Mouse (Mus musculus): ENCODE results near the gene 4931429L15Rik. TPM values are rescaled to one million over a fixed set of nuclear protein-coding genes. Genes with fewer than 3 reads are reported as not detected.

4931429L15Rik gene
- polyA plus RNA-seq, 1 experiment from 2014 or later: 0.11 TPM

GRCm38 (mm10) chr9:46316388-46316787 lies 3.4 kb downstream of the 4931429L15Rik start:
- Histone ChIP-seq H3K4me1 (ENCODE audit: control insufficient read depth, insufficient read depth, low read length) (no peaks in the 10 kb centered on the region), H3K9ac (ENCODE audit: low read depth, low read length) (no peak overlapping the region), H3K36me3 (ENCODE audit: control insufficient read depth, insufficient read depth, low read length) (no peaks in the 10 kb centered on the region), H3K9me3 (ENCODE audit: control insufficient read depth, low read length) (no peaks in the 10 kb centered on the region), H3K27me3 (replicated peaks; ENCODE audit: control insufficient read depth, insufficient read depth, low read length) (no peaks in the 10 kb centered on the region), H3K4me2 (ENCODE audit: low read depth, low read length) (no peak overlapping the region), H3K4me3 (ENCODE audit: low read length) (no peak overlapping the region), H3K27ac (ENCODE audit: low read length) (no peak overlapping the region)
- WGBS: 32% methylated on average over 5 of the region's 5 CpGs
- no peak for ATAC-seq

DNA sequence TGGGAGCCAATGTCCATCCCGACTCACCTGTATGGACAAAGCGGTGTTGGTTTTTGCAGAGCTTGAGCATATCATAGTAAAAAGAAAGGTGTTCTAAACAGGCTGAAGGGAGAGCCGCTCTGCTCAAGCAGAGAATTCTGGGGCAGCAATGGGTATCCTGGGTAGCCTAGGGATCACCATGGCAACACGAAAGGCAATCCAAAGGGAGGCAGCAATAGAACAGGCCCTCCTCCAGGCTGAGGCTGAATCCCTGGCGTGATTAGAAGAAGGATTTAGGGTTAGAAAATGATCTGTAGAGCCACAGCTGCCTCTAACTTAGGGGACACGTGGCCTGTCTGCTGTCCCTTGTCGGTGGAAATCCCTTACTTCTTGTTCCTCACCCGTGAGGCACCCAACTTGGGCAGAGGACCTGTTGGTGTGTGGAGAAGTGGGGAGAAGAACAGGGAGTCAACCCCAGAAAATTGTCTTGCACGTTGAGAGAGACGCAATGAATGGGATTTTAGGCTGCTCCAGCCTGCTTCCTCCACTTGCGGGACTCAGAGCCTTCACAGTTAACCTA lies 3.9 kb downstream of the 4931429L15Rik start:
- Histone ChIP-seq H3K9ac (ENCODE audit: low read depth, low read length) (no peak overlapping the region), H3K4me1 (ENCODE audit: control insufficient read depth, insufficient read depth, low read length) (no peaks in the 10 kb centered on the region), H3K9me3 (ENCODE audit: control insufficient read depth, low read length) (no peaks in the 10 kb centered on the region), H3K4me3 (ENCODE audit: low read length) (no peak overlapping the region), H3K27me3 (replicated peaks; ENCODE audit: control insufficient read depth, insufficient read depth, low read length) (no peaks in the 10 kb centered on the region), H3K27ac (ENCODE audit: low read length) (no peak overlapping the region), H3K4me2 (ENCODE audit: low read depth, low read length) (no peak overlapping the region), H3K36me3 (ENCODE audit: control insufficient read depth, insufficient read depth, low read length) (no peaks in the 10 kb centered on the region)
- no peak for ATAC-seq
- WGBS: 56% methylated on average over 11 of the region's 11 CpGs

- no peaks in the 10 kb centered on the region for H3K9me3 ChIP-seq (ENCODE audit: control insufficient read depth, low read length)
- no peaks in the 10 kb centered on the region for H3K36me3 ChIP-seq (ENCODE audit: control insufficient read depth, insufficient read depth, low read length)
- no peak overlapping the region for H3K4me2 ChIP-seq (ENCODE audit: low read depth, low read length)
- no peak overlapping the region for H3K27ac ChIP-seq (ENCODE audit: low read length)
- 51% methylated on average over 2 of the region's 2 CpGs for WGBS
- no peaks in the 10 kb centered on the region for H3K27me3 ChIP-seq (replicated peaks; ENCODE audit: control insufficient read depth, insufficient read depth, low read length)
- ATAC-seq: no peak
- H3K9ac ChIP-seq (ENCODE audit: low read depth, low read length): no peak overlapping the region
- H3K4me1 ChIP-seq (ENCODE audit: control insufficient read depth, insufficient read depth, low read length): no peaks in the 10 kb centered on the region
- H3K4me3 ChIP-seq (ENCODE audit: low read length): no peak overlapping the region
Measured at GRCm38 (mm10) chr9:46314921-46315320, 4.9 kb downstream of the 4931429L15Rik start.

DNA sequence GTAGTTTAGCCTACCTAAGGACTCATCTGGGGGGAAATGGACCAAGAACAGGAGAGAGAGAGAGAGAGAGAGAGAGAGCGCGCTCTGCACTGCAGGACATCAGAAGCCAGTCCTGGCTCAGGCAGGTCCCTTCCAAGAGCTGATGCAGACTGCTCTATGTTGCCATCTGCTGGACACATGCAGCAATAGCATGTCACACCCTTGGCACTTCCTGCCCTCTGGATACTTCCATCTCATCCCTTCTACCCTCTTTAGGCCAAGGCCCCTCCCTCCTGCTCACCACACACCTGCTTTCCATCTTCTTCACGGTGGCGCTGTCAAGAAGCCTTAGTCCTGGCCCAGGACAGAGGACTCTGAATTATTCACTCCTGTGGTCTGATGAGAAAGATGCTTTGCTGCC lies 5.3 kb downstream of the 4931429L15Rik start:
- Histone ChIP-seq H3K4me1 (ENCODE audit: control insufficient read depth, insufficient read depth, low read length) (no peaks in the 10 kb centered on the region), H3K9me3 (ENCODE audit: control insufficient read depth, low read length) (no peaks in the 10 kb centered on the region), H3K4me2 (ENCODE audit: low read depth, low read length) (no peak overlapping the region), H3K27me3 (replicated peaks; ENCODE audit: control insufficient read depth, insufficient read depth, low read length) (no peaks in the 10 kb centered on the region), H3K4me3 (ENCODE audit: low read length) (no peak overlapping the region), H3K36me3 (ENCODE audit: control insufficient read depth, insufficient read depth, low read length) (no peaks in the 10 kb centered on the region), H3K9ac (ENCODE audit: low read depth, low read length) (no peak overlapping the region), H3K27ac (ENCODE audit: low read length) (no peak overlapping the region)
- 3% methylated on average over 4 of the region's 4 CpGs for WGBS
- ATAC-seq: peak; percentile 40; the same call in 1 of the 2 replicates

GRCm38 (mm10) chr9:46309121-46309520 lies 10.7 kb downstream of the 4931429L15Rik start:
- Histone ChIP-seq H3K4me3 (ENCODE audit: low read length) (no peak overlapping the region), H3K27ac (ENCODE audit: low read length) (no peak overlapping the region), H3K9ac (ENCODE audit: low read depth, low read length) (no peak overlapping the region), H3K4me2 (ENCODE audit: low read depth, low read length) (no peak overlapping the region), H3K36me3 (ENCODE audit: control insufficient read depth, insufficient read depth, low read length) (no peaks in the 10 kb centered on the region), H3K4me1 (ENCODE audit: control insufficient read depth, insufficient read depth, low read length) (no peaks in the 10 kb centered on the region), H3K27me3 (replicated peaks; ENCODE audit: control insufficient read depth, insufficient read depth, low read length) (no peaks in the 10 kb centered on the region), H3K9me3 (ENCODE audit: control insufficient read depth, low read length) (no peaks in the 10 kb centered on the region)
- WGBS: 10% methylated on average over 7 of the region's 7 CpGs
- ATAC-seq: no peak

DNA sequence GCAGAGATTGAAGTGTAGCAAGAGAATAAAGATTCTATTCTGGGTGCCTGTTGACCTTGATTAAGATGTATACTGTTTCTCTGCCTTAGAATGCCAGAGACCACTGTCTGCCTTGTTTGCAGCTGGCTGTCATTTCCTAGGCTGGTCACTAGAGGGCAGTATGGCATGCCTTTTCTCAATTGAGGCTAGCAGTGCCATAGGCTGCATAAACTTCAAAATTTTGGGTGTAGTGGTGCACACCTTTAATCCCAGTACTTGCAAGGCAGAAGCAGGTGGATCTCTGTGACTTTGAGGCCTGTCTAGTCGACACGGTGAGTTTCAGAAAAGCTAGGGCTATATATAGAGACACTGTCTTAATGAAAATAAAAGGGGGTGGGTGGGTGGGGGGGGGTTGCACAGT lies 17.6 kb downstream of the 4931429L15Rik start:
- Histone ChIP-seq H3K27ac (ENCODE audit: low read length) (no peak overlapping the region), H3K27me3 (replicated peaks; ENCODE audit: control insufficient read depth, insufficient read depth, low read length) (no peaks in the 10 kb centered on the region), H3K9ac (ENCODE audit: low read depth, low read length) (no peak overlapping the region), H3K4me3 (ENCODE audit: low read length) (no peak overlapping the region), H3K36me3 (ENCODE audit: control insufficient read depth, insufficient read depth, low read length) (peaks cover 5% of the 10 kb centered on the region; the same call in 1 of the 2 replicates), H3K4me2 (ENCODE audit: low read depth, low read length) (no peak overlapping the region), H3K4me1 (ENCODE audit: control insufficient read depth, insufficient read depth, low read length) (no peaks in the 10 kb centered on the region), H3K9me3 (ENCODE audit: control insufficient read depth, low read length) (no peaks in the 10 kb centered on the region)
- no peak for ATAC-seq
- WGBS: 16% methylated on average over 2 of the region's 2 CpGs

DNA sequence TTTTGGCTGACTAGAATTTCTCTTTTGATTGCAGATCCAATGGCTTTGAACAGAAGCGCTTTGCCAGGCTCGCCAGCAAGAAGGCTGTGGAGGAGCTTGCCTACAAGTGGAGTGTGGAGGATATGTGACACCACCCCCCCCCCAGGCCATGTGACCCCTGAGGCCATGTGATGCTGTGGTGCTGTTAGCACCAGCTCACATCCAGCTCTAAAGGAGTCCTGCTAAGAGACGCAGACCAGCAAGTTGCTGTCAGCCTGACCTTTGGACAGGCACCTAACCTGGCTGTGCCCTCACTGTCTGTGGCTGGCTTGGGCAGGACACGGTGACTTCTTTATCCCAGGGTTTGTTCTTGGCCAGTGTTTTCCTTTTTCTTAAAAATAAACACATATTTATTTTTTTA lies 21.4 kb downstream of the 4931429L15Rik start:
- H3K4me3 ChIP-seq (ENCODE audit: low read length): no peak overlapping the region
- ATAC-seq: no peak
- H3K9me3 ChIP-seq (ENCODE audit: control insufficient read depth, low read length): no peaks in the 10 kb centered on the region
- no peaks in the 10 kb centered on the region for H3K4me1 ChIP-seq (ENCODE audit: control insufficient read depth, insufficient read depth, low read length)
- no peak overlapping the region for H3K27ac ChIP-seq (ENCODE audit: low read length)
- H3K9ac ChIP-seq (ENCODE audit: low read depth, low read length): no peak overlapping the region
- H3K36me3 ChIP-seq (ENCODE audit: control insufficient read depth, insufficient read depth, low read length): peaks cover 13% of the 10 kb centered on the region
- H3K4me2 ChIP-seq (ENCODE audit: low read depth, low read length): no peak overlapping the region
- no peaks in the 10 kb centered on the region for H3K27me3 ChIP-seq (replicated peaks; ENCODE audit: control insufficient read depth, insufficient read depth, low read length)
- 82% methylated on average over 4 of the region's 4 CpGs for WGBS

- WGBS: under 1% methylated on average over 55 of the region's 55 CpGs
- peak within 1 kb of the TSS; percentile 96 for H3K4me3 ChIP-seq (ENCODE audit: low read length)
- no peaks in the 10 kb centered on the region for H3K27me3 ChIP-seq (replicated peaks; ENCODE audit: control insufficient read depth, insufficient read depth, low read length)
- ATAC-seq: peak; percentile 94
- H3K4me2 ChIP-seq (ENCODE audit: low read depth, low read length): peak within 1 kb of the TSS; percentile 69
- H3K9me3 ChIP-seq (ENCODE audit: control insufficient read depth, low read length): no peaks in the 10 kb centered on the region
- peak within 1 kb of the TSS; percentile 94 for H3K27ac ChIP-seq (ENCODE audit: low read length)
- H3K36me3 ChIP-seq (ENCODE audit: control insufficient read depth, insufficient read depth, low read length): peaks cover 20% of the 10 kb centered on the region
- peak within 1 kb of the TSS; percentile 91 for H3K9ac ChIP-seq (ENCODE audit: low read depth, low read length)
- H3K4me1 ChIP-seq (ENCODE audit: control insufficient read depth, insufficient read depth, low read length): peaks cover 6% of the 10 kb centered on the region
Measured at GRCm38 (mm10) chr9:46282631-46283436, 37.0 kb downstream of the 4931429L15Rik start, which contains the start of gene Bud13. Bud13 (plus strand) TSS chr9:46283008.

- H3K9me3 ChIP-seq (ENCODE audit: control insufficient read depth, low read length): no peaks in the 10 kb centered on the region
- no peaks in the 10 kb centered on the region; the same call in 1 of the 2 replicates for H3K27me3 ChIP-seq (replicated peaks; ENCODE audit: control insufficient read depth, insufficient read depth, low read length)
- no peak overlapping the region; the same call in 1 of the 2 replicates for H3K4me2 ChIP-seq (ENCODE audit: low read depth, low read length)
- peaks cover 5% of the 10 kb centered on the region for H3K4me1 ChIP-seq (ENCODE audit: control insufficient read depth, insufficient read depth, low read length)
- 88% methylated on average over 9 of the region's 9 CpGs for WGBS
- ATAC-seq: no peak
- H3K27ac ChIP-seq (ENCODE audit: low read length): no peak overlapping the region
- no peak overlapping the region for H3K4me3 ChIP-seq (ENCODE audit: low read length)
- H3K36me3 ChIP-seq (ENCODE audit: control insufficient read depth, insufficient read depth, low read length): peaks cover 19% of the 10 kb centered on the region; the same call in 1 of the 2 replicates
- no peak overlapping the region for H3K9ac ChIP-seq (ENCODE audit: low read depth, low read length)
Measured at GRCm38 (mm10) chr9:46274494-46274893, 45.3 kb downstream of the 4931429L15Rik start.

All from intestine, embryonic 16.5 days (tissue).